Mouse (Mus musculus): Measurements from ENCODE around the gene Olfr553. TPM values are rescaled to one million over a fixed set of nuclear protein-coding genes. Genes with fewer than 3 reads are reported as not detected.

Olfr553 gene
- total RNA-seq, 2 experiments from 2014 or later = not detected

Other genes with a start within 250 kb of the Olfr553 start
- gene Rrm1, start 176.5 kb downstream of the Olfr553 start, total RNA-seq (2021) = 10 to 100 TPM; 11.4 TPM
- gene Olfr543, start 136.5 kb downstream of the Olfr553 start, total RNA-seq (2021) = not detected
- not detected for gene Olfr544, start 129.9 kb downstream of the Olfr553 start, total RNA-seq (2021)
- gene Olfr545, start 118.6 kb downstream of the Olfr553 start, total RNA-seq (2021) = not detected
- gene Olfr547, start 83.5 kb downstream of the Olfr553 start, total RNA-seq (2021) = not detected
- not detected for gene Olfr548-ps1, start 77.3 kb downstream of the Olfr553 start, total RNA-seq (2021)
- gene Olfr549, start 68.3 kb downstream of the Olfr553 start, total RNA-seq (2021) = not detected
- 1 to 10 TPM; 1.7 to 1.9 TPM for gene Trim21, start 52.7 kb downstream of the Olfr553 start, total RNA-seq (2021)
- under 1 TPM; 0.32 to 0.35 TPM for gene Olfr550, start 46.8 kb downstream of the Olfr553 start, total RNA-seq (2021)
- not detected for gene Olfr551, start 26.3 kb downstream of the Olfr553 start, total RNA-seq (2021)
- under 1 TPM; 0.08 to 0.15 TPM for gene Olfr552, start 20.4 kb downstream of the Olfr553 start, total RNA-seq (2021)
- gene Olfr554, start 20.2 kb upstream of the Olfr553 start, total RNA-seq (2021) = not detected
- not detected for gene Olfr555, start 40.6 kb upstream of the Olfr553 start, total RNA-seq (2021)
- under 1 TPM in 1 of 2 experiments, not detected in 1; 0.13 TPM for gene Olfr556, start 46.7 kb upstream of the Olfr553 start, total RNA-seq (2021)
- 1 to 10 TPM; 3.5 to 4.0 TPM for gene Trim68, start 69.1 kb upstream of the Olfr553 start, total RNA-seq (2021)
- under 1 TPM in 1 of 2 experiments, not detected in 1; 0.13 TPM for gene Olfr557, start 77.7 kb upstream of the Olfr553 start, total RNA-seq (2021)
- under 1 TPM; 0.25 to 0.66 TPM for gene Olfr558, start 84.0 kb upstream of the Olfr553 start, total RNA-seq (2021)
- gene Olfr33, start 100.9 kb upstream of the Olfr553 start, total RNA-seq (2021) = not detected
- not detected for gene Olfr559, start 109.3 kb upstream of the Olfr553 start, total RNA-seq (2021)
- gene Olfr560, start 141.1 kb upstream of the Olfr553 start, total RNA-seq (2021) = under 1 TPM in 1 of 2 experiments, not detected in 1; 0.17 TPM
- gene Olfr78, start 141.3 kb upstream of the Olfr553 start, total RNA-seq (2021) = under 1 TPM; 0.59 to 0.77 TPM
- not detected for gene Olfr561, start 153.0 kb upstream of the Olfr553 start, total RNA-seq (2021)
- gene Olfr564, start 185.3 kb upstream of the Olfr553 start, total RNA-seq (2021) = under 1 TPM in 1 of 2 experiments, not detected in 1; 0.36 TPM
- not detected for gene Olfr566, start 240.5 kb upstream of the Olfr553 start, total RNA-seq (2021)